Mouse (Mus musculus): ENCODE data around the gene Erbin. TPM values are rescaled to one million over a fixed set of nuclear protein-coding genes. Genes with fewer than 3 reads are reported as not detected.
A peak's percentile ranks its signal among the peaks of the same experiment; 100 is the strongest.

Erbin gene
- polyA plus RNA-seq, 1 experiment from 2014 or later, result 27.0 TPM

DNA sequence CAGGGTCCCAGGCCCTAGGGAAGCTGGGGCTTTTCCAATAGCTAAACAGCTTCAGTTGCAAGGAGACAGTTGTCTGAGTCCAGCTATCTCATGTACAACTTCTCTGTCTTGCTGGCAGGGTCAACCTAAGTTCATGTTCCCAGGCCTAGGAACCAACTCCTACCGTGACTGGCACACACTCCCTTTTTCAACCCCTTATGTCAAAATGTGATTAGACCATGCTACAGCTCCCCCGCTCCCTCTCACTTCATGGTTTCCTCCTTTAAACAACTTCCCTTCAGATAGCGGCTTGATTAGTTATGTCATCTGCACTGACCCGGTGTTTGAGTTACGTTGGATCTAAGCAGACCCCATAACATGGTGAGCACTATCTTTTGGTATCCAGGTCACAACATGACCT lies 112.8 kb downstream of the Erbin start:
- no peak overlapping the region for H3K27ac ChIP-seq (ENCODE audit: low read depth, low read length)
- no peak overlapping the region for H3K4me2 ChIP-seq (ENCODE audit: low read depth, low read length, severe bottlenecking)
- H3K36me3 ChIP-seq (ENCODE audit: control insufficient read depth, insufficient read depth, low read length), result no peaks in the 10 kb centered on the region; the same call in 1 of the 2 replicates
- no peaks in the 10 kb centered on the region for H3K9me3 ChIP-seq (ENCODE audit: control insufficient read depth, low read length)
- no peak for DNase-seq (ENCODE audit: low spot score)
- H3K27me3 ChIP-seq (ENCODE audit: control insufficient read depth, insufficient read depth, low read length), result no peaks in the 10 kb centered on the region
- WGBS, result 92% methylated on average over 5 of the region's 5 CpGs
- no peak for ATAC-seq (replicated peaks; ENCODE audit: low FRiP score)
- H3K9ac ChIP-seq (ENCODE audit: low read length), result no peak overlapping the region
- H3K4me1 ChIP-seq (replicated peaks; ENCODE audit: control insufficient read depth, insufficient read depth, low read length), result no peaks in the 10 kb centered on the region
- no peak overlapping the region for H3K4me3 ChIP-seq (ENCODE audit: low read depth, low read length)

DNA sequence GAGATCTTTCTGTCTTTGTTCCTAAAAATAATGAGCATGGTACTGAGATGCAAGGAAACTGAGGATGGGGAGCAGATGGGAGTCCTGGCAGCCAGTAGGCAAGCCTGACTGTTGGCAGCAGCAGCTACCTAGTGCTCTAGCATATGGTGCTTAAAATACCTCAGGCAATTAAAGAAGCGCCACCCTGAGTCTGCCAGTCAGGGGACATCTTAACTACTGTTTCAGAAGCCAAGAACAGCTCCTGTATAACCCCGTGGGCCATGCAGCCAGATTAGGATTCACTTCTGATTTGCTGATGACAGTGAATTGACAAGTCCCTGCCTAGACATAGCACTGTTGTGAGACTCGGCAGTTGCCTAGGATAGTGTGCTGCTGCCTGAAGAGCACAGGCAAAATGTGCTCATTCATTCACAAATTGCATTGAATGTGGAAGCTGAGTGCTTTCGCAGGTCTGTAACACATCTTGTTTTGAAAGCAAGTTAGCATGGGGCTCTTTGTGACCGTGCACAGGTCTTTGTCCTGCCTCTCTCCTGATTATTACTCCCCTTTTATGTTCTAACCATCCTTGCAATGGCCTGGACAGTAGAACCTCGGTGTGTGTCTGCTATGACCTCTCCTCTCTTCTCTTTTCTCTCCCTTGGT lies 114.0 kb downstream of the Erbin start:
- no peak overlapping the region; the same call in 1 of the 2 replicates for H3K27ac ChIP-seq (ENCODE audit: low read depth, low read length)
- H3K4me3 ChIP-seq (ENCODE audit: low read depth, low read length), result no peak overlapping the region
- peak; percentile 79 for ATAC-seq (replicated peaks; ENCODE audit: low FRiP score)
- H3K9me3 ChIP-seq (ENCODE audit: control insufficient read depth, low read length), result no peaks in the 10 kb centered on the region
- no peaks in the 10 kb centered on the region; the same call in 1 of the 2 replicates for H3K36me3 ChIP-seq (ENCODE audit: control insufficient read depth, insufficient read depth, low read length)
- DNase-seq (ENCODE audit: low spot score), result no peak
- H3K4me1 ChIP-seq (replicated peaks; ENCODE audit: control insufficient read depth, insufficient read depth, low read length), result no peaks in the 10 kb centered on the region
- no peaks in the 10 kb centered on the region for H3K27me3 ChIP-seq (ENCODE audit: control insufficient read depth, insufficient read depth, low read length)
- 31% methylated on average over 6 of the region's 6 CpGs for WGBS
- H3K4me2 ChIP-seq (ENCODE audit: low read depth, low read length, severe bottlenecking), result no peak overlapping the region
- H3K9ac ChIP-seq (ENCODE audit: low read length), result no peak overlapping the region

DNA sequence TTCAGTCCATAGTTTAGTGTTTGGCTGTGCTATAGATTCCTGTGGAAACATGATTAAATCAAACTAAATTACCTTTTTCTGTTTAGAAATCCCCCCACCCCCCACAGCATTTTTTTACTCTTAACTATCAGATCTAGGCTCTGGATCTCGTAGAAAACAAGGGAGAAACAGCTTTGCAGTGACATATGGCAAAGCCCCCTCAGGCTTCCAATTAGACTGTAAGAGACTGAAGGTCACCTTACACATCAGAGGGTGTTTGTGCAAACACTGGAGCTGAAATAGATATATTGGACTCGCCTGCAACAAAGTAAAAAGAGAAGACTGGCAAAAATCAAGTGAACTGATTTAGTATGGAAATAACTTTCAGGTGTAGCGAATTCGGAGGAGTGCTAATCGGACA lies 116.6 kb downstream of the Erbin start:
- no peaks in the 10 kb centered on the region for H3K4me1 ChIP-seq (replicated peaks; ENCODE audit: control insufficient read depth, insufficient read depth, low read length)

DNA sequence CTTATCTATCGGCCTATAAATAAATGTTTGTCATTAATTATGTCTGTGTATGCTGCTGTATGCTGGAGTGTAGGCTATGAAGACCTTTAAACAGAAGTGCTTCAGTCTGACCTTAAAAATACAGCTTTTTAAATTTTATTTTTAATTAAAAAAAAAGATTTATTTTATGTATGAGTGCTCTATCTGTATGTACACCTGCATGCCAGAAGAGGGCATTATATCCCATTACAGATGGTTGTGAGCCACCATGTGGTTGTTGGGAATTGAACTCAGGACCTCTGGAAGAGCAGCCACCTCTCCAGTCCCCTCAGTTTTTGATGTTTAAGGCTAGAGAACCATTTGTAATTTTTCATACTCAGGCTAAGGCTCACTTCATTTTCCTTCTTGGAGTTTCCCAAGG lies 119.3 kb downstream of the Erbin start:
- H3K27ac ChIP-seq (ENCODE audit: low read depth, low read length), result no peak overlapping the region
- H3K4me1 ChIP-seq (replicated peaks; ENCODE audit: control insufficient read depth, insufficient read depth, low read length), result no peaks in the 10 kb centered on the region
- WGBS, result 93% methylated on average over 1 of the region's 1 CpGs
- DNase-seq (ENCODE audit: low spot score) (no peak), ATAC-seq (replicated peaks; ENCODE audit: low FRiP score) (no peak)
- H3K27me3 ChIP-seq (ENCODE audit: control insufficient read depth, insufficient read depth, low read length), result no peaks in the 10 kb centered on the region
- H3K9ac ChIP-seq (ENCODE audit: low read length), result no peak overlapping the region
- H3K4me3 ChIP-seq (ENCODE audit: low read depth, low read length), result no peak overlapping the region
- H3K36me3 ChIP-seq (ENCODE audit: control insufficient read depth, insufficient read depth, low read length), result no peaks in the 10 kb centered on the region
- no peak overlapping the region for H3K4me2 ChIP-seq (ENCODE audit: low read depth, low read length, severe bottlenecking)
- H3K9me3 ChIP-seq (ENCODE audit: control insufficient read depth, low read length), result no peaks in the 10 kb centered on the region

More for the DNA sequence above, 116.6 kb downstream of the Erbin start:
- no peak overlapping the region for H3K9ac ChIP-seq (ENCODE audit: low read length)
- no peak overlapping the region for H3K27ac ChIP-seq (ENCODE audit: low read depth, low read length)
- no peak overlapping the region for H3K4me3 ChIP-seq (ENCODE audit: low read depth, low read length)
- H3K9me3 ChIP-seq (ENCODE audit: control insufficient read depth, low read length), result no peaks in the 10 kb centered on the region
- H3K36me3 ChIP-seq (ENCODE audit: control insufficient read depth, insufficient read depth, low read length), result no peaks in the 10 kb centered on the region
- WGBS, result 72% methylated on average over 5 of the region's 5 CpGs
- no peaks in the 10 kb centered on the region for H3K27me3 ChIP-seq (ENCODE audit: control insufficient read depth, insufficient read depth, low read length)
- H3K4me2 ChIP-seq (ENCODE audit: low read depth, low read length, severe bottlenecking), result no peak overlapping the region
- ATAC-seq (replicated peaks; ENCODE audit: low FRiP score) (no peak), DNase-seq (ENCODE audit: low spot score) (no peak)

DNA sequence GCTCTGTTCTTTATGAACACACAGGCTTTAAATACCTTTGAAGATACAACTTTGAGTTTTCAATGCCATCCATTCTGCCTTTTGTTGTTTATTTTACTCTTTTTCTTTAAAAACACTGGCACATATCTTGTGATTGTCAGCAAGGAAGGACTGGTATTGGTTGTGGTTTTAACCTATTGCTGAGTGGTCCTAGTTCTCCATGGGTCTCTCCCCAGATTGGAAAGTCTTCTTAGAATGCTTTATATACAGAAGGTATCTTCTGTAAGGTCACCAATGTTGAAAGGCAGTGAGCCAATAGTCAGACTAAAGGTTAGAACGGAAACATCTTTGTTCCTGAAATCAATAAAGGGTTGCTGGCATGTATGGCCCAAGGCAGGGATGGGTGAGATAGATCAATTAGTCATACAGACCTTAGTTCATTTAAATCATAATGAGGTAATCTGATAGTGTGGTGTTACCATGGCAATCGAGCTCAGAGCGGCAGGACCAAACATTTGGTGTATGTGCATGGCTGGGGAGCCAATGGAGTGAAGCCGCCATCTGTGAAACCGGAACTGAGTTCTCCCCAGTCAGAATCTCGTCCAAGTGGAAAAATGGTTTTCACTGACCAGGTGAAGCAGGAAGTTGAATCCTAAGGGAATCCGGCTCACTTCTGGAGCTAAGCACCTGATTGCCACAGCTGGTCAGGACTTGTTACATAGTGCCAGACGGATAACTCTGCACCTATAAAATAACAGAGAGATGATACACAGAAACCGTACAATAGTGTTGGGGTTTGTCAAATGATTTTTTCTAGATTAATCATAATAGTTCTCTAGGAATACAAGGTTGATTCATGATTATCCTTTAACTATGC lies 125.4 kb downstream of the Erbin start:
- H3K4me3 ChIP-seq (ENCODE audit: low read depth, low read length), result no peak overlapping the region
- no peak overlapping the region for H3K9ac ChIP-seq (ENCODE audit: low read length)
- no peaks in the 10 kb centered on the region for H3K9me3 ChIP-seq (ENCODE audit: control insufficient read depth, low read length)
- no peaks in the 10 kb centered on the region for H3K4me1 ChIP-seq (replicated peaks; ENCODE audit: control insufficient read depth, insufficient read depth, low read length)
- no peaks in the 10 kb centered on the region for H3K36me3 ChIP-seq (ENCODE audit: control insufficient read depth, insufficient read depth, low read length)
- H3K4me2 ChIP-seq (ENCODE audit: low read depth, low read length, severe bottlenecking), result no peak overlapping the region
- ATAC-seq (replicated peaks; ENCODE audit: low FRiP score) (peak; percentile 55; the same call in 1 of the 2 replicates), DNase-seq (ENCODE audit: low spot score) (no peak)
- WGBS, result 66% methylated on average over 9 of the region's 9 CpGs
- H3K27ac ChIP-seq (ENCODE audit: low read depth, low read length), result no peak overlapping the region
- no peaks in the 10 kb centered on the region for H3K27me3 ChIP-seq (ENCODE audit: control insufficient read depth, insufficient read depth, low read length)

DNA sequence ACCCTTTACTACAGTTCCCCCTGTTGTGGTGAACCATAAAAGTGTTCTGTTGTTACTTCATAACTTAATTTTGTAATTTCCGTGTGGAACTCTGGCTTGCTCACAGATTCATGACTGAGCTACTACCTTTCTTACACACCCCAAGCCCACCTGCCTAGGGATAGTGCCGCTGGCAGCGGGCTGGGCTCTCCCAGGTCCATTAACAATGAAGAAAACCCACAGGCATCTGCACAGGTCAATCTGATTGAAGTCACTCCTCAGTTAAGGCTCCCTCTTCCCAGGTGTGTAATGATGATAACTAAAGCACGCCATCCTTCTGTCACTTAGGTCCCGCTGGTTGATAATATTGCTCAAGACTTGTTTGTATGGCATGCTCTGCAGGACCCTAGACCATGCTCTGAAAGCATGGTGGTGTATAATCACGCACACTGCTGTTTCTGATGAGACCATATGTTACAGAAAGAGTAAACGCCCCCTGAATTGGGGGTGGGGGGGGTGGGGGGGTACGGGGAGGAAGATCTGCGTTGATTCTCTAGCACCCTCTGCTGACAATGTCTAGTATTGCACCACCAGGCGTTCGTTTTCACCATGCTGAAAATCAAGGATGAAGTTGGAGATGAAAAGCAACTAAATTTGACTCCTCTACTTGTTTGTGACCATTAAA lies 140.3 kb downstream of the Erbin start:
- H3K9ac ChIP-seq (ENCODE audit: low read length), result no peak overlapping the region
- ATAC-seq (replicated peaks; ENCODE audit: low FRiP score), result 0 out of 2 replicates have a peak, but pooled peaks have one; percentile 28
- H3K36me3 ChIP-seq (ENCODE audit: control insufficient read depth, insufficient read depth, low read length), result no peaks in the 10 kb centered on the region
- H3K4me1 ChIP-seq (replicated peaks; ENCODE audit: control insufficient read depth, insufficient read depth, low read length), result no peaks in the 10 kb centered on the region
- H3K9me3 ChIP-seq (ENCODE audit: control insufficient read depth, low read length), result no peaks in the 10 kb centered on the region
- H3K4me2 ChIP-seq (ENCODE audit: low read depth, low read length, severe bottlenecking), result peak overlapping the region; percentile 12; the same call in 1 of the 2 replicates
- peak; percentile 69 for DNase-seq (ENCODE audit: low spot score)
- H3K27me3 ChIP-seq (ENCODE audit: control insufficient read depth, insufficient read depth, low read length), result no peaks in the 10 kb centered on the region
- H3K4me3 ChIP-seq (ENCODE audit: low read depth, low read length), result no peak overlapping the region
- no peak overlapping the region for H3K27ac ChIP-seq (ENCODE audit: low read depth, low read length)
- 38% methylated on average over 11 of the region's 11 CpGs for WGBS

DNA sequence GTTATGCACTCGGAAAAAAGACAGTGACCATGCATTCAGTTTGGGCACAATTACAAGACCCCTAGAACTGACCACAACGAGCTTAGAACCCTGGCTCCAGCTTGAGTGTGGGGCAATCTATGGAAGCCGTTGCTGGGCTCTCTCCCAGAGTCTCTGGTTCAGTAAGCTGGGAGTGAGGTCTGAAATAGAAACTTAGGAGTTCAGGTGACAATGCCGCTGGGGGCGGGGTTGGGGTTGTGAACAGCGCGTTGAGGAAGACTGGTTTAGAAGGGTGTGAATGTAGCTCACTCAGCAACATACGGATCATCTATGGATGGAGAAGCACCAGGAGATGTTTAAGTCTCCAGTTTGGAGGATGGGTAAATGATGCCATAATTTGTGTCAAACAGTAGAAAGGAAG lies 143.2 kb downstream of the Erbin start:
- Histone ChIP-seq H3K9me3 (ENCODE audit: control insufficient read depth, low read length) (no peaks in the 10 kb centered on the region), H3K4me1 (replicated peaks; ENCODE audit: control insufficient read depth, insufficient read depth, low read length) (peaks cover 3% of the 10 kb centered on the region; the same call in 1 of the 2 replicates), H3K27ac (ENCODE audit: low read depth, low read length) (no peak overlapping the region), H3K36me3 (ENCODE audit: control insufficient read depth, insufficient read depth, low read length) (no peaks in the 10 kb centered on the region), H3K4me2 (ENCODE audit: low read depth, low read length, severe bottlenecking) (no peak overlapping the region), H3K27me3 (ENCODE audit: control insufficient read depth, insufficient read depth, low read length) (no peaks in the 10 kb centered on the region), H3K4me3 (ENCODE audit: low read depth, low read length) (no peak overlapping the region), H3K9ac (ENCODE audit: low read length) (no peak overlapping the region)
- WGBS, result 71% methylated on average over 8 of the region's 8 CpGs
- DNase-seq (ENCODE audit: low spot score) (no peak), ATAC-seq (replicated peaks; ENCODE audit: low FRiP score) (no peak)

DNA sequence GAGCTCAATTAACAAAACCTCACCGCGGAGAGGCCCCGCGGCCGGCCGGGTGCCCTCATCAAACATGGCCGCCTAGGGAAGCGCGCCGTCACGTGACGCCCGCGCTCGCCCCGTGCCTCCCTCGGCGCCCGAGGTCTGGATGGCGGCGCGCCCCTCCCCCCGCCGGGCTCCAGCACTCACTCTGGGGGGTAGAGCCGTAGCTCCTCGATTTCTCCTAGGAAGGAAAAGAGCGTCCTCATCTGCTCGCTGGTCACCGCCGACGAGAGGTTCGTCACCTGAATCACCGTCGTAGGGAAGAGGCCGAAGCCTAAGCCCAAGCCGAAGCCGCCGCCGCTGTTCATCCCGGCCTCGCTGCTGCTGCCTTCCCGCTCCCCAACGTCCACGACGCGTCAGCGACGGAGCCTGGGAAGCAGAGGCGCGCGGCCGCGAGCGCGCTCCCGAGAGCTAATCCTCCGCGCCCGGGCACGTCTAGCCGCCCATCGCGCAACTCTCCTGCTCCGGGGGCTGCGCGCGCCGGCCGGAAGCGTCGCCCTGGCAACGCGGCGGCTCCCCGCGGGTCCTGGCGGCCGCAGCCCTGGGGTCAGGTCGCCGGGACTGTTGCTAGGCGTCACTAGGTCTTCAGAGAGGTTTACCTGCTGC lies 146.1 kb downstream of the Erbin start, which contains the start of gene Srek1:
TSS of gene Srek1 (minus strand) at position 490 of the 639 bp plus-strand sequence.
- DNase-seq (ENCODE audit: low spot score) (peak; percentile 98), ATAC-seq (replicated peaks; ENCODE audit: low FRiP score) (peak; percentile 95)
- H3K4me2 ChIP-seq (ENCODE audit: low read depth, low read length, severe bottlenecking), result peak within 1 kb of the TSS; percentile 61
- peak within 1 kb of the TSS; percentile 92 for H3K9ac ChIP-seq (ENCODE audit: low read length)
- peaks cover 3% of the 10 kb centered on the region; the same call in 1 of the 2 replicates for H3K4me1 ChIP-seq (replicated peaks; ENCODE audit: control insufficient read depth, insufficient read depth, low read length)
- no peaks in the 10 kb centered on the region for H3K27me3 ChIP-seq (ENCODE audit: control insufficient read depth, insufficient read depth, low read length)
- WGBS, result 0% methylated on average over 80 of the region's 81 CpGs
- peak within 1 kb of the TSS; percentile 72 for H3K4me3 ChIP-seq (ENCODE audit: low read depth, low read length)
- no peaks in the 10 kb centered on the region for H3K36me3 ChIP-seq (ENCODE audit: control insufficient read depth, insufficient read depth, low read length)
- H3K27ac ChIP-seq (ENCODE audit: low read depth, low read length), result peak within 1 kb of the TSS; percentile 96
- H3K9me3 ChIP-seq (ENCODE audit: control insufficient read depth, low read length), result no peaks in the 10 kb centered on the region
